Comparison of ENCODE assay signal across 20 mouse cellular contexts in the genomic region with DNA sequence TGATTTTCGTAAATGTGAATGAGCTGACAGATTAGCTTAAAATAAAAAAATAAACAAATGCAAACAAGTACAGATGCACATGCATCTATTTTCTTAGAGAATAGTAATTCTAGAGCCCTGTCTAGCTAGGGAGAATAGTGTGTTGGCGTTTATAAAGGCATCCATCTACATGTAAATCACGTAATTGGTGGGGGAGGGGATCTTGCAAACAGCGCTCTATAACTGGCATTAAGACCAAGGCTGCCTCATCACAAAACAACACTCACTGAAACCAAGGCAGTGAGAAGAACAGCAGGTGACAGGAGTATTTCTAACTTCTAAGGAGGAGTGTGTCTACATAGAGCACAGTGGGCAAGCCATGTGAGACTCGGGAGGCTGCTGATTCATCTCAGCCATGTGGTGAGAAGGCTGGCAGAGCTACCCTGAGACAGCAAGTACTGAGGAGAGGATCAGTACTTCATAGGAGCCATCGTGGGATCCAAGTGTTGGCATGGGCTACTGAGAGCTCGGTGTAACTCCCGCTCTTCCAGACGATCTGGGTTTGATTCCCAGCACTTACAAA. TPM values are rescaled to one million over a fixed set of nuclear protein-coding genes. Genes with fewer than 3 reads are reported as not detected.
DNase-seq lines count a peak whose midpoint lies in the region; ATAC-seq and TF ChIP-seq lines count a peak whose summit lies in the region.
"Had no signal": no experiment of that assay in that cellular context is flagged by ENCODE, and none has a peak within 500 bp of the region (broad histone marks: within the 10 kb centered on the region; RNA-seq: fewer than 3 reads in every experiment).

No protein-coding gene starts in this region.

- no peak for TF ChIP-seq CTCF in layer of hippocampus, adult 2 months (conservative IDR thresholded peaks at IDR 0.05)

- H3K27me3 ChIP-seq in forebrain, embryonic 13.5 days: no peaks in the 10 kb centered on the region
- no peaks in the 10 kb centered on the region for H3K27me3 ChIP-seq in forebrain, embryonic 15.5 days
- no peaks in the 10 kb centered on the region for H3K27me3 ChIP-seq in heart, embryonic 11.5 days (ENCODE audit: control insufficient read depth, insufficient read depth, low read length)
- H3K27me3 ChIP-seq: embryonic facial prominence, embryonic 15.5 days; intestine, embryonic 15.5 days; liver, embryonic 13.5 days had no signal

- no peak overlapping the region for H3K4me2 ChIP-seq in forebrain, embryonic 13.5 days
- H3K4me2 ChIP-seq in forebrain, embryonic 15.5 days (replicated peaks): no peak overlapping the region
- no peak overlapping the region for H3K4me2 ChIP-seq in heart, embryonic 11.5 days
- H3K4me2 ChIP-seq: embryonic facial prominence, embryonic 15.5 days; intestine, embryonic 15.5 days; liver, embryonic 13.5 days had no signal

- intact Hi-C loops in left cerebral cortex, postnatal 14 days (cut with DNase I): loop anchor here (5.0 kb wide), 1 partner anchor 41 kb away; no protein-coding TSS in a partner anchor

- H3K36me3 ChIP-seq in forebrain, embryonic 13.5 days (ENCODE audit: poor library complexity, severe bottlenecking): no peaks in the 10 kb centered on the region
- H3K36me3 ChIP-seq in forebrain, embryonic 15.5 days: no peaks in the 10 kb centered on the region
- no peaks in the 10 kb centered on the region for H3K36me3 ChIP-seq in heart, embryonic 11.5 days (ENCODE audit: control insufficient read depth, insufficient read depth, low read length)
- H3K36me3 ChIP-seq: embryonic facial prominence, embryonic 15.5 days; intestine, embryonic 15.5 days; limb, embryonic 10.5 days; liver, embryonic 13.5 days; midbrain, embryonic 10.5 days had no signal

- H3K27ac ChIP-seq in forebrain, embryonic 13.5 days: 0 out of 2 replicates have a peak overlapping the region, but pooled peaks have one; percentile 14
- no peak overlapping the region for H3K27ac ChIP-seq in forebrain, embryonic 15.5 days (replicated peaks)
- H3K27ac ChIP-seq in layer of hippocampus, adult 2 months: no peak overlapping the region; the same call in 1 of the 2 replicates
- H3K27ac ChIP-seq in heart, embryonic 11.5 days (ENCODE audit: low read depth, low read length): no peak overlapping the region
- H3K27ac ChIP-seq: embryonic facial prominence, embryonic 15.5 days; intestine, embryonic 15.5 days; limb, embryonic 10.5 days; liver, embryonic 13.5 days; midbrain, embryonic 10.5 days had no signal

- peaks cover 14% of the 10 kb centered on the region; the same call in 1 of the 2 replicates for H3K4me1 ChIP-seq in forebrain, embryonic 13.5 days
- peaks cover 9% of the 10 kb centered on the region; the same call in 1 of the 2 replicates for H3K4me1 ChIP-seq in forebrain, embryonic 15.5 days
- no peaks in the 10 kb centered on the region for H3K4me1 ChIP-seq in heart, embryonic 11.5 days (ENCODE audit: control insufficient read depth, insufficient read depth, low read length)
- H3K4me1 ChIP-seq: embryonic facial prominence, embryonic 15.5 days; intestine, embryonic 15.5 days; limb, embryonic 10.5 days; liver, embryonic 13.5 days; midbrain, embryonic 10.5 days had no signal

- H3K9ac ChIP-seq in forebrain, embryonic 13.5 days: no peak overlapping the region
- no peak overlapping the region for H3K9ac ChIP-seq in forebrain, embryonic 15.5 days (replicated peaks)
- no peak overlapping the region for H3K9ac ChIP-seq in heart, embryonic 11.5 days (ENCODE audit: low read depth, low read length)
- H3K9ac ChIP-seq: embryonic facial prominence, embryonic 15.5 days; intestine, embryonic 15.5 days; liver, embryonic 13.5 days had no signal

- ATAC-seq in forebrain, embryonic 13.5 days: no peak
- ATAC-seq in forebrain, embryonic 15.5 days (replicated peaks): no peak
- ATAC-seq in heart, embryonic 11.5 days (replicated peaks; ENCODE audit: insufficient number of reproducible peaks, low FRiP score, low TSS enrichment): no peak
- ATAC-seq: intestine, embryonic 15.5 days had no signal

- peak; percentile 16 for DNase-seq in 416B (ENCODE audit: low read depth)
- DNase-seq in layer of hippocampus, adult 2 months (ENCODE audit: low spot score in 2 of 2): peak; percentile 30 to 58
- DNase-seq in left cerebral cortex, postnatal 14 days (ENCODE audit: low spot score in 2 of 2): peak; percentile 57 to 87
- no peak for DNase-seq in lung, postnatal 36 days
- DNase-seq in lung, adult 18-20 months: no peak
- DNase-seq: cerebellum, adult 11 months; liver, embryonic 13.5 days; retina, postnatal 1 day had no signal

- H3K9me3 ChIP-seq in forebrain, embryonic 13.5 days (replicated peaks): no peaks in the 10 kb centered on the region
- no peaks in the 10 kb centered on the region for H3K9me3 ChIP-seq in forebrain, embryonic 15.5 days
- no peaks in the 10 kb centered on the region for H3K9me3 ChIP-seq in heart, embryonic 11.5 days (replicated peaks; ENCODE audit: control insufficient read depth, low read length)
- H3K9me3 ChIP-seq: embryonic facial prominence, embryonic 15.5 days; intestine, embryonic 15.5 days; limb, embryonic 10.5 days; liver, embryonic 13.5 days; midbrain, embryonic 10.5 days had no signal

- 74% methylated on average over 9 of the region's 9 CpGs for WGBS in forebrain, embryonic 13.5 days
- 65% methylated on average over 9 of the region's 9 CpGs for WGBS in forebrain, embryonic 15.5 days
- WGBS in heart, embryonic 11.5 days (ENCODE audit: insufficient replicate concordance): 74% methylated on average over 9 of the region's 9 CpGs

- no peak overlapping the region for H3K4me3 ChIP-seq in forebrain, embryonic 13.5 days
- H3K4me3 ChIP-seq in forebrain, embryonic 15.5 days: no peak overlapping the region
- no peak overlapping the region for H3K4me3 ChIP-seq in layer of hippocampus, adult 2 months
- H3K4me3 ChIP-seq in heart, embryonic 11.5 days (ENCODE audit: low read depth, low read length): no peak overlapping the region
- H3K4me3 ChIP-seq: embryonic facial prominence, embryonic 15.5 days; intestine, embryonic 15.5 days; limb, embryonic 10.5 days; liver, embryonic 13.5 days; midbrain, embryonic 10.5 days; myocyte had no signal

RNA-seq across cellular contexts. Expression of a gene that starts 16.8 kb away (rescaled TPM):
- 1.1 and 1.2 TPM in 2 replicates for polyA plus RNA-seq in forebrain, embryonic 13.5 days (2015; fragmentation: Nextera tagmentation; extraction: Ambion mirVana)
- 0.93 and 1.0 TPM in 2 replicates for polyA plus RNA-seq in forebrain, embryonic 15.5 days (2015; fragmentation: Nextera tagmentation; extraction: Ambion mirVana)
- under 1 TPM in 1 of 2 experiments, not detected in 1; 0.15 TPM for total RNA-seq in layer of hippocampus, adult 2 months (2021)
- under 1 TPM; 0.11 to 0.21 TPM for total RNA-seq in left cerebral cortex, postnatal 14 days (2021)
- polyA plus RNA-seq in heart, embryonic 11.5 days (2014; fragmentation: Nextera tagmentation; extraction: Ambion mirVana): 1.1 and 1.4 TPM in 2 replicates
- total RNA-seq: neutrophil, adult 5-6 weeks had no signal
- polyA plus RNA-seq: myocyte had no signal

RNA-seq across cellular contexts. Expression of a gene that starts 18.9 kb away (rescaled TPM):
- 1.5 and 2.0 TPM in 2 replicates for polyA plus RNA-seq in forebrain, embryonic 13.5 days (2015; fragmentation: Nextera tagmentation; extraction: Ambion mirVana)
- 1.6 and 2.4 TPM in 2 replicates for polyA plus RNA-seq in forebrain, embryonic 15.5 days (2015; fragmentation: Nextera tagmentation; extraction: Ambion mirVana)
- 1 to 10 TPM; 2.3 to 3.3 TPM for total RNA-seq in layer of hippocampus, adult 2 months (2021)
- 1 to 10 TPM; 1.4 to 2.7 TPM for total RNA-seq in left cerebral cortex, postnatal 14 days (2021)
- 0.46 and 0.66 TPM in 2 replicates for polyA plus RNA-seq in heart, embryonic 11.5 days (2014; fragmentation: Nextera tagmentation; extraction: Ambion mirVana)

RNA-seq across cellular contexts. Expression of a gene that starts 24.8 kb away (rescaled TPM):
- not detected in 2 replicates for polyA plus RNA-seq in forebrain, embryonic 13.5 days (2015; fragmentation: Nextera tagmentation; extraction: Ambion mirVana)
- polyA plus RNA-seq in forebrain, embryonic 15.5 days (2015; fragmentation: Nextera tagmentation; extraction: Ambion mirVana): not detected in 2 replicates
- not detected for total RNA-seq in layer of hippocampus, adult 2 months (2021)
- total RNA-seq in left cerebral cortex, postnatal 14 days (2021): not detected
- polyA plus RNA-seq in heart, embryonic 11.5 days (2014; fragmentation: Nextera tagmentation; extraction: Ambion mirVana): not detected in 2 replicates
- total RNA-seq: hematopoietic stem cell, adult 5-6 weeks; neutrophil, adult 5-6 weeks had no signal
- polyA plus RNA-seq: embryonic facial prominence, embryonic 15.5 days; gonadal fat pad, adult 2 months; heart, embryonic 14.5 days; intestine, embryonic 15.5 days; limb, embryonic 10.5 days; liver, embryonic 13.5 days; midbrain, embryonic 10.5 days; myocyte had no signal

RNA-seq across cellular contexts. Expression of a gene that starts 48.9 kb away (rescaled TPM):
- 50.1 and 53.8 TPM in 2 replicates for polyA plus RNA-seq in forebrain, embryonic 13.5 days (2015; fragmentation: Nextera tagmentation; extraction: Ambion mirVana)
- polyA plus RNA-seq in forebrain, embryonic 15.5 days (2015; fragmentation: Nextera tagmentation; extraction: Ambion mirVana): 60.9 and 61.6 TPM in 2 replicates
- 10 to 100 TPM; 36.7 to 40.6 TPM for total RNA-seq in layer of hippocampus, adult 2 months (2021)
- 10 to 100 TPM; 38.3 to 40.2 TPM for total RNA-seq in left cerebral cortex, postnatal 14 days (2021)
- polyA plus RNA-seq in heart, embryonic 11.5 days (2014; fragmentation: Nextera tagmentation; extraction: Ambion mirVana): 34.6 and 46.9 TPM in 2 replicates

RNA-seq across cellular contexts. Expression of a gene that starts 49.9 kb away (rescaled TPM):
- polyA plus RNA-seq in forebrain, embryonic 13.5 days (2015; fragmentation: Nextera tagmentation; extraction: Ambion mirVana): 54.1 and 63.9 TPM in 2 replicates
- 55.7 and 62.2 TPM in 2 replicates for polyA plus RNA-seq in forebrain, embryonic 15.5 days (2015; fragmentation: Nextera tagmentation; extraction: Ambion mirVana)
- total RNA-seq in layer of hippocampus, adult 2 months (2021): 10 to 100 TPM; 16.7 to 19.6 TPM
- total RNA-seq in left cerebral cortex, postnatal 14 days (2021): 10 to 100 TPM; 36.1 to 38.4 TPM
- polyA plus RNA-seq in heart, embryonic 11.5 days (2014; fragmentation: Nextera tagmentation; extraction: Ambion mirVana): 58.1 and 71.8 TPM in 2 replicates

Comparison
In these comparisons a context has a peak if more than half of its experiments do, and no peak if none do; other contexts are left out.
1. DNase-seq: peak in 416B (single experiment), layer of hippocampus, adult 2 months (2 of 2) and left cerebral cortex, postnatal 14 days (2 of 2); none in lung, postnatal 36 days (single experiment) and lung, adult 18-20 months (0 of 2).